Mouse (Mus musculus) brain, adult 2 months (tissue): ENCODE measurements at regions not wholly inside any gene's neighbourhood (a gene's known extent, or its start where the extent isn't known, plus 50 kb on each side); places are given as distances from the start of the nearest gene placed in this dataset.

Experiments
- DNase-seq: peaks from one replicate; pipeline ENCODE4 v3.0.0; 2011; ENCODE audit warnings: low read depth, low spot score

DNA sequence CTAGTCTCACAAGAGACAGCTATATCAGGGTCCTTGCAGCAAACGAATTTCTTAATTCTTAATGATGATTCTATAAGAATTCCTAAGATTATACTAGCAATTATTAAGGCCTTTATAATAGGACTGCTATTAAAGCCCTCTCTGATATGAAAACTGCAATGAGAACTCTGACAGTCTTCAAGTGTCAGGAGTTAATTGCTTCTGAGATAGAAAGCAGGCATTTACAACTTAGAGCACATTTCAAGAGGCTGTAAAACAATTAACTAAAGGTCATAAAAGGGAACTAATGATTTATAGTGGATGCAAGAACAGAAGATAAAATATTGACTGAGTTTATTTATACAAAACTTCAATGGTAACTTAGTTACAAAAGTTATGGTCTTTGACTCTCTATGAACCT lies 84.9 kb upstream of the Phlpp1 start:
- no peak for DNase-seq

DNA sequence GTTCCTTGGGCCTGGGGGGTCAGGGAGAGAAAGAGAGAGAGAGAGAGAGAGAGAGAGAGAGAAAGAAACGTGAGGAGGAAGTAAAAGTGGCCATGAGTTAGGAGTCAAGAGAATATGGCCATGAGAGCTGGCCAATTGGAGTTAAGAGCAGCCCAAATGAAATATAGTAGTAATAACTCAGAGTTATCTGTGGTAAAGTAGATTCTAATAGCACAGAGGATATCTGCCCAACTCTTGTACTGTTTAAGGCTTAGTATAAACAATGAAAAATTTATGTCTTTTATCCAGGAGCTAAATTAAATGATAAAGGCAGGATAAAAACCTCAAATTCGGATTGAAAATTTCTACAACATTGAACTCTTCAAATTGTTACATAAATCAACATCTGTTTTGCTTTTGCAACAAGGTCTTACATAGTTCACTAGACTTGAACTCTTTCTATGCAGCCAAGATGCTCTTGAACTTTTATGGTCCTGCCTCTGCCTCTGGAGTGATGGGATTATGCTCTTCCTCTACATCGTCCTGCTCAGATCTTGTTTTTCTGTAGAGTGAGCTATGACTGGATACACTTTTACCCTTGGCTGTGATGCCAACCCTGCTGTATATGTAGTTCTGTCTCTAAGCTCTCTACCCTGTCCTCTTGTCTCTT lies 78.5 kb upstream of the Phlpp1 start:
- DNase-seq, result no peak

DNA sequence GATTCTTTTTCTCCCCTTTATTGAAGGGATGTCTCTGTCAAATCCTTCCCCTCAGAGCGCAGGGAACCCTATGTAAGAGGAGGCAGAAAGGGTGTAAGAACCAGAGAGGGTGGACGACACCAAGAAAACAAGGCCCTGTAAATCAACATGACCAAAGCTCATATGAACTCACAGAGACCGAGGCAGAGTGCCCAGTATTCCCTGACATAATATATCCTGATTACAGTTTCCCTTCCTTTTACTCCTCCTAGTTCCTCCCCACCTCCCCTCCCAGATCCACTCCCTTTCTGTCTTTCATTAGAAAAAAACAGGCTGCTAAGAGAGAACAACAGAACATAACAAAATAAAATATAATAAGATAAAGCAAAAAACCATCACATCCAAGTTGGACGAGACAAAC lies 77.7 kb upstream of the Phlpp1 start:
- no peak for DNase-seq

DNA sequence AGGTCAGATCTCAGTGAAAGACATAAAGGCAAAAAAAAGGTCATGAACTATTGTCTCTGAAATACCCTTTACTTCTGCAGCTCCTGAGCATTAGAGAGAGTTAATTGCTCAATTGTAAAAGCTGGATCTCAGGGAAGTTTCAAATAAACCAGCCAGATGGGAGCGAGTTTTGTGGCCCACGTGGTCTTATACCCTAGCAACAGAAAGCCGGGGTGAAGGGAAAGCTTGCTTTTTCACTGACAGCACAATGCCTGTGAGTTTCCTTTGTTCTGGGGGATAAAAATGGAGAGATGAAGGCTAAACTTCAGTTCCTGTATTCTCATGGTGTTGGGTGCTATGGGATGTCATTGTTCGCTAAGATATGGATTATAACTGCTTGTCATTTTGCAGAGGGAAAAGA lies 75.2 kb upstream of the Phlpp1 start:
- DNase-seq, result peak; percentile 66

DNA sequence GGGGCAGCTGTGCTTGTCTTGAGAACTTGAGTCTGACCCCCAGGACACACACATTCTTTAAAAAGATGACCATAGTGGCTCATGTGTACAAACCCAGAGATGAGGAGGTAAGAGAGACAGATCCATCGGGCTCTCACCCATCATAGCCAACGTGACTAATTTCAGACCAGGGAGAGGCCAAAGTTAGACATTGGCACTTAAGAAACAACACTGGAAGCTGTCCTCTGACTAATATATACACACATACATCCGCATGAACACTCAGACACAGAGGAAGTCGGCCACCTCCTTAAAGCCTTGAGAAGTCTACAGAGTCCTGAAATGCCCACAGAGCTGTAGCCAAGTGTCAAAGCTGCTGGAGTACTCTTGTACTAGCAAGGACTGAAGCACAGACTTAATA lies 74.4 kb upstream of the Phlpp1 start:
- DNase-seq, result no peak

DNA sequence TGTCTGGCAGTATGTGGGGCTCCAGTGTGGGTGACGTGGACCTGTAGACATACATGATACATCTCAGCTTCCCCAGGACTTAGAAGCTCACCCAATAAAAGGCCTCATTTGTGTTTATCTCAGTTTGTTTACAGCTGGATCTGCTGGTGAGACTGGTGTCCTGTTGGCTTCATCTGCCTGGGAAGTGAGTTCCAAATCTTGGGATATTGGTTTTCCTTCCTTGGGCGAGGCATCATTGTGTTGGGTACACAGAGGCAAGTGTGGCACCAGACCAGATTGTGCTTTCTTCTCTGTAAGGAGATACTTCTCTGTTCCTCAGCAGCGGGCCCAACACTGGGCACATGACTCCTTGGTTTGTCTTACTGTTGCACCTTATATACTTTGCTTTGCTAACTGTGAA lies 70.9 kb upstream of the Phlpp1 start:
- DNase-seq, result no peak

DNA sequence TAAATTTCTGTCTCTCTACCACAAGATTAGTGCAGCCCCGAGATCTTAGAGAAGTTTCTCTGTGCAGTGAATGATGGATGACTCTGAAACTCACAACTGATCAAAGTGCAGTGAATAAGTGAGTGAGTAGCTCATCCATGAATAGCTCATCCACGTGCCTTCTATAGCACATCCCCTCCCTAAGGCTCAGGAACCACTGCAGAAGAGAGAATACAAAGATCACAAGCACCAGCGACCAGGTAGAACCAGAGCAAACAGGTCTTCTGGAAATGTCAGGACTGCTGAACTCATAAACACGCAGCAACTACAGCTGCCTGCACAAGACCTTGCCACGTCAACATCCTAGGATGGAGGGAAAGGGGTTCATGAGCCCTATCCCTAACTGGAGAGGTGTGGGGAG lies 69.0 kb upstream of the Phlpp1 start:
- DNase-seq, result no peak

DNA sequence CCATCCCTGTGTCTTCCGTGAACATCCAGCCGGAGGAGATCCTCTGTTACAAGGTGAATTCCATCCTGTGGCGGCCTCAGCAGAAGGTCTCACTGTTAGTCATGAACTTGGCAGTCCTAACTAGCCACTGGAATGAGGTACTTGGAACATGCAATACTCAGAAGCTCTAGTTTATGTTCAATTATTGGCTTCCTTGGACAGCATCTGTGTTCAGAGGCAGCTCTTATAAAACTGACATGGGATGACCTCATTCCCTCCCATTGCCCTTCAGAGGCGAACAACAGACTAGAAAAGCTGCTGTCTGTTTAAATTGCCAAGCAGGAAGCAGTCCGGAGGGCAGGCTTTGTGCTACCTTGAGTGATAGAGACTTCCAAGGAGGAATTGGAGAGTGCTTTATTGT lies 62.5 kb upstream of the Phlpp1 start:
- DNase-seq, result no peak
